Mouse (Mus musculus) spleen, embryonic (tissue): ENCODE data around the gene Vmn2r39.
"Not testable (repeated sequence)": the region's sequence is repeated elsewhere in the genome, so short reads cannot be mapped to it uniquely, and the experiment has no call there.

Experiments
- CTCF ChIA-PET: fragments of 350-600 bp; sonication (Branson Sonifier 250); formaldehyde crosslinking; loops from one replicate; lab custom pipeline; 2022; lab: Charles Lee

Gene Vmn2r39

GRCm38 (mm10) chr7:9030698-9031097, at the start of gene Vmn2r39:
Gene Vmn2r39 (minus strand): TSS chr7:9030798.
- CTCF ChIA-PET = not testable (repeated sequence)

DNA sequence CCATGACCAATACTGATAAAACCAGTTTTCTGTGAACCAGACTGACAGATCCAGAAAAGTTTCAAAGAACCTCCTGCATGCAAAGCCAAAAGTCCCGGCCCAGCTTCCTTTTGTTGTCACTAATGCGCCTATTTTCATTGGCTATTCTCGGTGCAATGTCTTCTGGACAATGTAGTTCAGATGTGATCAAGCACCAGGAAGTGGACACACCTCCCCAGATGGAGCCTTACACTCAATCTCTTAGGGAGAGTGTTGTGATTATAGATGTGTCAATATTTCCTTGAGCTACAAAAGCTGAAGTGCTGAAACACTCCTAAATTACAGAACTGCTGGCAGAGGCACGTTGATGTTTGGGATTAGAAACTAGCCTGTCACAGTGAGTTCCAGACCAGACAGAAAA, 34.8 kb upstream of the Vmn2r39 start:
- CTCF ChIA-PET = not testable (repeated sequence)
